Mouse (Mus musculus) stomach, adult 2 months (tissue): ENCODE data around the gene Trp53inp2. TPM values are rescaled to one million over a fixed set of nuclear protein-coding genes. Genes with fewer than 3 reads are reported as not detected.

Experiments used
- polyA plus RNA-seq: library from polyadenylated mRNA; depleted of rRNA; stranded (reverse); fragments of >200 nt; gene quantifications from 2 replicates; pipeline ENCODE4 v1.2.3, GENCODE M21; 2012; rRNA removed

Trp53inp2 gene
- polyA plus RNA-seq, result 147 and 267 TPM in 2 replicates

DNA sequence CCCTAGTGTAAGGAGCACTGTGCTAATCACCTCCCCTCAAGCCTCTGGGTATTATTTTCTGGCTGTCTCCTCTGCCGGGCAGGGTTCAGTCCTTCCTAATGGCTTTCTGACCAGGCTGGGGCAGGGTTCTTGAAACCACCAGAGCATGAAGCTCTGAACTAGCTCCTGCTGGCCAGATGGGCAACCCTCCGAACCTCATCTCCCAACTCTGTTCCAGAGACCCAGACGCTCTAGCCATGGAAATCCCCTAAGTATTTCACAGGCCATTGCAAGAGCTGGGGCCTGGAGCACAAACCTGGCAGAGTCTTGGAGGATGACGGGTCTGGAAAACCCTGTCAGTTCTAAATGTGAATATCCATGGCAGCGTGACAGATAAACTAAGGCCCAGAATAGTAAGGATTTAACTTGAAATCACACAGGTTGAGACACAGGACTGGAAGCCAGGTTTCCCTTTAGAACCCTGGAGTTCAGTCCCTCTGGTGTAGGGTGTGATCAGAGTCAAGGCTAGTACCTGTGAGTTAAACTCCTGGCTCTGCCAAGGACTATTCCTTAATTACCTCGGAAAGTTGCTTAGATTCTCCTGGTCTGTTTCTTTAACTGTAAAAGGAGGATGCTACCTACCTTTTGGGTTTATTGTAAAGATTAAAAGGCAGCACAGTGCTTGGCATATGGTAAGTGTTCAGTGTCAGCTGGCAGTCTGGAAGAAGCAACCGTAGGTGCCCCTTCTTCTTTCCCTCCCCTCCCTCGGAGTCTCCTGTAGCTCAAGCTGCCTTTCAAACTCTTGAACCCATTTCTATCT lies at the start of gene Trp53inp2:
Gene Trp53inp2, plus strand, starts transcription at position 799 of the 799 bp plus-strand sequence.

DNA sequence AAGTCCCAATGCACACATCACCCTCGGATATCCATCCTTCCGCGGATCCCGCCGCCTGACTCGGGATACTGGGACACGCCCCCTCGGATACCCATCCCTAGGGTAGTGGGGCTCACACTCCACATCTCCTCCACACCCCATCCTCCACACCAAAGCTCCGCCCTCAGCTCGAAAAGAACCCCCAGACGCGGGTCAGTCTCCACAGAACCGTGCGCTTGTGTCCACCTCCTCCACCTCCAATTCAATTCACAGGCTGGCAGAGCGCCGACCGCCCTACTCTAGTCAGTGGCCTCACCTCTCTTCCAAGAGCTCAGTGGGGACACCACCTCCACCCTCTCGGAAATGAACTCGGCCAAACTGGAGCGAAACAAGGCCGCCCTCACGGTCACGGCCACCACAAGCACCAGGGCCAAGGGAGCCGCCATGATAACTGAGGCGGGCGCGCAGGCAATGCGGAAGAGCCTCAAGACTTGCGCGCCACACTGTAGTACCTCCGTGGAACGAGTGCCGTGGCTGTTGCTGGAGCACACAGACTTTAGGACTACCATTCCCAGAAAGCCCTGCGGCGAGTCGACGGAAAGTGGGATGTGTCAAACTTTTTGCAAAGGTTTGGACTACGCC lies 23.8 kb upstream of the Trp53inp2 start, which contains the start of gene Pigu:
Gene Pigu, minus strand, starts transcription at position 460 of the 621 bp plus-strand sequence.

Other genes with a start within 250 kb of the Trp53inp2 start
- gene Itch, start 247.6 kb upstream of the Trp53inp2 start, polyA plus RNA-seq, result 1.7 and 2.1 TPM in 2 replicates
- 84.3 and 84.5 TPM in 2 replicates for gene Dynlrb1, start 144.5 kb upstream of the Trp53inp2 start, polyA plus RNA-seq
- gene Map1lc3a, start 104.8 kb upstream of the Trp53inp2 start, polyA plus RNA-seq, result 253 and 641 TPM in 2 replicates
- gene Pigu, start 23.6 kb upstream of the Trp53inp2 start, polyA plus RNA-seq, result 14.6 and 16.0 TPM in 2 replicates
- 2.5 and 5.7 TPM in 2 replicates for gene Ncoa6, start 92.8 kb downstream of the Trp53inp2 start, polyA plus RNA-seq
- gene Acss2, start 136.9 kb downstream of the Trp53inp2 start, polyA plus RNA-seq, result 11.1 and 13.2 TPM in 2 replicates
- 9.5 and 12.7 TPM in 2 replicates for gene Ggt7, start 137.2 kb downstream of the Trp53inp2 start, polyA plus RNA-seq
- 59.0 and 67.1 TPM in 2 replicates for gene Gss, start 211.8 kb downstream of the Trp53inp2 start, polyA plus RNA-seq
- gene Myh7b, start 230.2 kb downstream of the Trp53inp2 start, polyA plus RNA-seq, result 0.02 TPM in 1 of 2 replicates, not detected in the other